Mouse (Mus musculus) neural tube, embryonic 15.5 days (tissue): ENCODE measurements around the gene Ldlrad1. TPM values are rescaled to one million over a fixed set of nuclear protein-coding genes. Genes with fewer than 3 reads are reported as not detected.

Source experiments
- ATAC-seq: fragments of 200-750 bp; cut with Nextera tagmentation; 2 replicates; pipeline ENCODE4 v1.8.0; 2017; ENCODE audit warnings: mild to moderate bottlenecking, moderate TSS enrichment, moderate library complexity; ENCODE audit not compliant: low FRiP score
- H3K27ac ChIP-seq: fragments of 300-500 bp; sonication (generic); replicated peaks from 2 replicates; pipeline ENCODE4 v1.5.1; 2015; ENCODE audit warnings: mild to moderate bottlenecking, inconsistent platforms
- H3K27me3 ChIP-seq: fragments of 300-500 bp; sonication (generic); replicated peaks from 2 replicates; pipeline ENCODE4 v1.6.1; 2015; ENCODE audit warnings: inconsistent platforms
- H3K36me3 ChIP-seq: fragments of 300-500 bp; sonication (generic); 2 replicates; pipeline ENCODE4 v1.6.1; 2015; ENCODE audit warnings: inconsistent platforms
- H3K4me1 ChIP-seq: fragments of 300-500 bp; sonication (generic); 2 replicates; pipeline ENCODE4 v1.6.1; 2015; ENCODE audit warnings: inconsistent platforms
- H3K4me2 ChIP-seq: fragments of 300-500 bp; sonication (generic); 2 replicates; pipeline ENCODE4 v1.6.1; 2015; ENCODE audit warnings: inconsistent platforms, mild to moderate bottlenecking, moderate library complexity
- H3K4me3 ChIP-seq: fragments of 300-500 bp; sonication (generic); replicated peaks from 2 replicates; pipeline ENCODE4 v1.5.1; 2015; ENCODE audit warnings: mild to moderate bottlenecking, inconsistent platforms
- H3K9ac ChIP-seq: fragments of 300-500 bp; sonication (generic); replicated peaks from 2 replicates; pipeline ENCODE4 v1.6.1; 2015; ENCODE audit warnings: mild to moderate bottlenecking, inconsistent platforms
- H3K9me3 ChIP-seq: fragments of 300-500 bp; sonication (generic); replicated peaks from 2 replicates; pipeline ENCODE4 v1.6.1; 2016; ENCODE audit warnings: inconsistent platforms
- WGBS: fragments of 180-500 bp; shearing (Covaris S2); methylation state at CpG from one replicate; pipeline ENCODE4 v1.1.7; 2015; ENCODE audit warnings: mixed read lengths; 5-methylcytosine and 5-hydroxymethylcytosine counted together
- polyA plus RNA-seq: library from polyadenylated mRNA; unstranded; fragments of >200 nt; fragmentation: Nextera tagmentation; extraction: Ambion mirVana; gene quantifications from 2 replicates; pipeline ENCODE4 v1.2.1, GENCODE M21; 2015

Ldlrad1 gene
- polyA plus RNA-seq, 1 experiment from 2014 or later, result not detected

DNA sequence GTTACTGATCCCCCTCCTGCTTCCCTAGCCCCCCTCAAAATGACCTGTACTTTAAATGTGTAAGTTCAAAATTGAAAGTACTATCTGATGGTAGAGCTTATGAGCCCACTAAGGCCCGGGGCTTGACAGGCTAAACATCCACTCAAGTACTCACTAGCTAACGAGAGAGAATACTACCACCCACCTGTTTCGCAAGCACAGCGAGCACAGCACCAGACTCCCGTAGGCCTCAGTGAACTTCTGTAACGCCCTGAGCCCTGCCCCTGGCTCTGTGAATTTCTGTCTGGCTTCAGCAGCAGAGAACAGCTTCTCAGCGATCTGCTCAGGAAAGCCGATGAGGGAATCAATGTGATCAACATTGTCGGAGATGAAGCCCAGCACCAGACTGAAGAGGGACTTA, 38.1 kb downstream of the Ldlrad1 start:
- WGBS, result 90% methylated on average over 9 of the region's 9 CpGs

DNA sequence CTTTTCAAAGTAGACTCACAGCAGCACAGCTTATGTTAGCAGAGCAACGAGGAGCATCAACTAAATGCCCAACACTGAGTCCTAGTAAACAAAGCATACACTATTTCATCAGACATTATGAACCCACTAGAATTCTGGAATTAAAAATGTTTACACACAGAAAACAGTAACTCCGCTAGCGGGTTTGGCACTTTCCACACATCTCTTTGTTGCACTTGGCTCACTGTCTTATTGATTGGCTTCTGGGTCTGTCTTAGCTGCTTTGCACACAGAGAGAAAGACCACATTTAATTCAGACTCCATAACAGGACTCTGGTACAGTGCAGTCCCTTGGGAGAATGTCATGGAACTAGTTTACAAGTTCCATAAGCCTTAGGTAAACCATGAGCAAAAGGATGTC, 39.1 kb downstream of the Ldlrad1 start:
- H3K9ac ChIP-seq, result no peak overlapping the region
- no peak overlapping the region for H3K4me3 ChIP-seq
- WGBS, result 77% methylated on average over 3 of the region's 3 CpGs
- peaks cover 61% of the 10 kb centered on the region for H3K4me1 ChIP-seq
- ATAC-seq, result no peak
- H3K9me3 ChIP-seq, result no peaks in the 10 kb centered on the region
- H3K4me2 ChIP-seq, result no peak overlapping the region
- no peak overlapping the region for H3K27ac ChIP-seq
- no peaks in the 10 kb centered on the region for H3K27me3 ChIP-seq
- peaks cover 5% of the 10 kb centered on the region for H3K36me3 ChIP-seq

More for the DNA sequence above, 38.1 kb downstream of the Ldlrad1 start:
- H3K36me3 ChIP-seq, result peaks cover 11% of the 10 kb centered on the region
- no peak for ATAC-seq
- no peak overlapping the region for H3K27ac ChIP-seq
- H3K9me3 ChIP-seq, result no peaks in the 10 kb centered on the region
- H3K4me1 ChIP-seq, result peaks cover 59% of the 10 kb centered on the region
- H3K9ac ChIP-seq, result no peak overlapping the region
- H3K27me3 ChIP-seq, result no peaks in the 10 kb centered on the region
- no peak overlapping the region for H3K4me3 ChIP-seq
- H3K4me2 ChIP-seq, result no peak overlapping the region

DNA sequence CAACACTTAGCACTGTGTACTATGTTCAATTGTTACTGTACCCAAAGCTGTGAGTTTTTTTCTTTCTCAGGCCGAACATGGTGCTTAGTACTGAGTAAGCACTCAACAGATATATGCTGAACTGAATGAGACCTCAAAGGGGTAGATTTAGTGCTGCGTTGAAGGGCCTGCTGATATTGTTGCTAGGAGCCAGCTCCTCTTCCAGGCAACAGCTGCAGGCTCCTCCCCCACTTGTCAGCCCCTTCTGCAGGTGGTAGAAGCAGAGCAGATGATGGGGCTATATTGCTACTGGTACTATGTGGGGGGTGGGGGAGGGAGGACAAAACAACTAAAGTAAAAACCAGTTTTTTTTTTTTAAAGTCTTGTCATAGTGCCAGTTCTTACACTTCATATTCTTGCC, 40.5 kb downstream of the Ldlrad1 start:
- ATAC-seq, result no peak
- peaks cover 51% of the 10 kb centered on the region for H3K4me1 ChIP-seq
- no peaks in the 10 kb centered on the region for H3K27me3 ChIP-seq
- no peak overlapping the region for H3K4me3 ChIP-seq
- H3K9me3 ChIP-seq, result no peaks in the 10 kb centered on the region
- peak overlapping the region; percentile 54; the same call in 1 of the 2 replicates for H3K27ac ChIP-seq
- H3K36me3 ChIP-seq, result peaks cover 3% of the 10 kb centered on the region; the same call in 1 of the 2 replicates
- no peak overlapping the region for H3K9ac ChIP-seq
- H3K4me2 ChIP-seq, result 0 out of 2 replicates have a peak overlapping the region, but pooled peaks have one; percentile 5
- WGBS, result 19% methylated on average over 2 of the region's 2 CpGs

DNA sequence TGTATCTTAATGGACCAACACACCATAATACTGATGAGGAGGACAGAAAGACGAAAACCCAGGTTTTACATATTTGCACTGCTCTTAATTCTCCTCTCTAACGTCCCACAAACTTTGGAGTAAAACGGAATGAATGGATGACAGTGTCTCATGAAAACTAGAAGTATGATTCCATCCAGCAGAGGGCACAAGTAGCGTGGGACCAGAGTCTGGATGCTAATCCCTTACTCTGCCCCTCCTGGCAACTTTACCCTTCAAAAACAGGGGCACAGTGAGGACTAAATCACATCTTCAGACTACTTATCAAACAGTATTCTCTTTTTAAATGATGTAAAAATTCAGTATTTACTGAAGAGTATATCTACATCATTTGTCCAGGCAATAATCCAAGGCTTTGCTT, 41.5 kb downstream of the Ldlrad1 start:
- no peak overlapping the region for H3K9ac ChIP-seq
- H3K27me3 ChIP-seq, result no peaks in the 10 kb centered on the region
- H3K4me1 ChIP-seq, result peaks cover 52% of the 10 kb centered on the region
- no peak overlapping the region for H3K27ac ChIP-seq
- no peak overlapping the region for H3K4me3 ChIP-seq
- ATAC-seq, result no peak
- 28% methylated on average over 4 of the region's 4 CpGs for WGBS
- no peak overlapping the region for H3K4me2 ChIP-seq
- H3K9me3 ChIP-seq, result no peaks in the 10 kb centered on the region
- H3K36me3 ChIP-seq, result peaks cover 3% of the 10 kb centered on the region; the same call in 1 of the 2 replicates

DNA sequence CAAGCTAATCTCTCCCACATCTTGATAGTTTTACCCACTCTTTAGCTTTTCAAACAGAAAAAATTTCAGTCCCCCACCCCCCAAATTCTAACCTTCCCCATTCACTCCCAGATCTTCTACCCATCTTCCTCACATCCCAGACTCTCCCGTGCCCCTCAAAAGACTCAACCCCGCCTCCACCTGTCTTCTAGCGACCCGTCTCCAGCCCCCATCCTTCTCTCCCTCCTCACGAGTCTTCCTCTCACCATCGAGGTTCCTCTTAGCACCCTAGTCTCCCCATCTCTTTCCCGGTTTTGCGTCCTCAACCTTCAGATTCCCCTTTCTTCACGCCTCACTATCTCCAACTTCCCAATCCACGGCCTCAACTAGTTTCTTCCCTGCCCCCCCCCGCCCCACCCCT, 43.5 kb downstream of the Ldlrad1 start:
- Histone ChIP-seq H3K27ac (peak overlapping the region; percentile 95), H3K36me3 (no peaks in the 10 kb centered on the region), H3K9me3 (no peaks in the 10 kb centered on the region), H3K9ac (peak overlapping the region; percentile 76), H3K4me3 (peak overlapping the region; percentile 84), H3K27me3 (no peaks in the 10 kb centered on the region), H3K4me2 (peak overlapping the region; percentile 71), H3K4me1 (peaks cover 47% of the 10 kb centered on the region)
- ATAC-seq, result no peak
- under 1% methylated on average over 11 of the region's 11 CpGs for WGBS

DNA sequence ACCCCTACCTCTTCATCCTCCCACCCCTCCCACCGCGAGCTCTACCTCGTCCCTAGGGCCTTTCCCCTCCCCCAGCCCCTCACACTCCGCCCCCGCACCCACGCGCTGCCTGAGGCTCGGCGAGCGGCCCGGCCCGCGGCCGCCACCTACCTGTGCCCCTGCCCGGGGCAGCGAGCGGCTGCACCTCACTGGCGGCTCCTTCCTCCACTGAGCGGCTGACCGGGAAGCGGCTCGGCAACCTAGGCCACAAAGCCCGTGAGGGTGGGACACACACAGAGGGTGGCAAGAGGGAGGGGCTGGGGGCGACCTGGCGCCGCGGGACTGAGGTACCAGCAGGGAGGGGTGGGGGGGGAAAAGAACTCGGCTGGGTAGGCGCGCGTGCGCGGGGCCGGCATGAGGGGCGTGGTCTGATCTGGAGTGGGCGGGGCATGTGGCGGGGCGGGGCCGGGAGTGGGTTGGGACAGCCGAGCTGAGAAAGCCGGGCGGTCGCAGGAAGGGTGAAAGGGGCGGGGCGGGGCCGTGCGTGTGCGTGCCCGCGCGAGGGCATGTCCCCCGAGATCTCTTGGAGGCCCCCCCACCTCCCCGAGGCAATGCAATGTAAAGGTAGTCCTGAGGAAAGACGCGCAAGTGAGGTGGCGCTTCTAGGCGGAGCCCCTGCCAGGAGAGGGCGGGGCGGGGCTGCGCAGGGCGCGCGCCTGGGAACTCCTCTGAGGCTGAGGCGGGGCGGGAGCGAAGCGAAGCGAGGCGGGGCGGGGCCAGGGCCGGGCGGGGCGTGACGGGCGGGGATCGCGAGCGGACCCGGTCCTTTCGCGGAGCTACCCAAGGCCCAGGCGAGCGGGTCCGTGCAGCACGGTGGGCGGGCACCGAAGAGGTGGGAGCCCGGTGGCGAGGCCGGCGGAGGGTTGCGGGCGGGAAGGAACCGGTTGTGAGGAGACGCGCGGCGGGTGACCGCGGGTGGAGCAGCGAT, 44.4 kb downstream of the Ldlrad1 start, which contains the start of the genes Lrrc42 and Hspb11:
Lrrc42 (minus strand) TSS at position 408 of the 967 bp plus-strand sequence.
Hspb11 (plus strand) TSS at position 469 of the 967 bp plus-strand sequence.
- Histone ChIP-seq H3K36me3 (no peaks in the 10 kb centered on the region), H3K4me1 (peaks cover 43% of the 10 kb centered on the region), H3K27ac (peak within 1 kb of the TSS; percentile 95), H3K4me2 (peak within 1 kb of the TSS; percentile 71), H3K9me3 (no peaks in the 10 kb centered on the region), H3K27me3 (no peaks in the 10 kb centered on the region), H3K4me3 (peak within 1 kb of the TSS; percentile 84), H3K9ac (peak within 1 kb of the TSS; percentile 76)
- peak; percentile 96 for ATAC-seq
- under 1% methylated on average over 97 of the region's 101 CpGs for WGBS

DNA sequence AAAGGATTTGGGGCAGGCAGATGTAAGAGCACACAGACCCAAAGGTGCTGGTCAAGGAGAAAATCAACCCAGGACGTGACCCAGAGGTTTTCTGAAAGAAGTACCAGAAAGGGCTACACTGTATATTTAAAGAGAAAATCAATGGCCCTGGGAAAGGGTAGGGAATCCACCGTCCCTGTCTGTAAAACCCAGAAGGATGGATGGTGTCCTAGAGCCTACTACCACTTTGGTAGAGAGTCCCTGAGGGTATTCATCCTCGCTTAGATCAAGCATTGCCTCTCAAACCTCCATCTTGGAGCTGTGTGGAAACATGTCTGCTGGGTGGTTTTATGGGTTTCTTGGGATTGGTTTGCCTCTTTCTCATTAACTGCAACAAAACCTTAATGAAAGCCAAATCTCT, 45.4 kb downstream of the Ldlrad1 start:
- Histone ChIP-seq H3K27me3 (no peaks in the 10 kb centered on the region), H3K9ac (peak overlapping the region; percentile 73), H3K36me3 (no peaks in the 10 kb centered on the region), H3K9me3 (no peaks in the 10 kb centered on the region), H3K4me1 (peaks cover 35% of the 10 kb centered on the region), H3K4me3 (peak overlapping the region; percentile 84), H3K27ac (peak overlapping the region; percentile 95), H3K4me2 (peak overlapping the region; percentile 71)
- WGBS, result 8% methylated on average over 3 of the region's 3 CpGs
- ATAC-seq, result no peak

DNA sequence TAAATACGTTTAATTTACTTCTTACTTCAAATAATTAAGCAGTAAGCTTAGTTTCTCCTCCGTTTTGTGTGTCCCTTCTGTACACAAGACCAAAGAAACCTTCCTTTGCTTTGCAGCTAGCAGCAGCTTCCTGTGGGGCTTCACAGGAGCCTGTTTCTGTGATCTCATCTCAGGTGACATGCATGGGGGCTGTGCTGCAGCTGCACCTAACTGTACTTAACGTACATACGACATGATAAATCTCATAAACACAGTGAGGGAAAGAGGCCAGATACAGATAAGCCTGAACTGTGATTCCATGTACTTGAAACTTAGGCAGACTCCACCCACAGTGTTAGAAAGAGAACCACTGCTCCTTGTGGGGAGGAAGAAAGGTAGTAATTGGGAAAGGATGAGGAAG, 51.0 kb downstream of the Ldlrad1 start:
- no peak overlapping the region for H3K27ac ChIP-seq
- H3K4me3 ChIP-seq, result no peak overlapping the region
- no peaks in the 10 kb centered on the region for H3K27me3 ChIP-seq
- H3K4me1 ChIP-seq, result peaks cover 8% of the 10 kb centered on the region
- no peak overlapping the region for H3K4me2 ChIP-seq
- 0 out of 2 replicates have a peak, but pooled peaks cover under 1% of the 10 kb centered on the region for H3K9me3 ChIP-seq
- WGBS, result 72% methylated on average over 4 of the region's 4 CpGs
- peaks cover 3% of the 10 kb centered on the region for H3K36me3 ChIP-seq
- ATAC-seq, result no peak
- no peak overlapping the region for H3K9ac ChIP-seq

Other genes with a start within 250 kb of the Ldlrad1 start
- 84.9 and 85.5 TPM in 2 replicates for gene Mrpl37, start 142.3 kb upstream of the Ldlrad1 start, polyA plus RNA-seq
- gene Cyb5rl, start 142.2 kb upstream of the Ldlrad1 start, polyA plus RNA-seq, result 4.4 and 4.7 TPM in 2 replicates
- not detected in 2 replicates for gene Cdcp2, start 112.3 kb upstream of the Ldlrad1 start, polyA plus RNA-seq
- gene Tmem59, start 30.8 kb upstream of the Ldlrad1 start, polyA plus RNA-seq, result 391 and 405 TPM in 2 replicates
- gene Tceanc2, start 30.1 kb upstream of the Ldlrad1 start, polyA plus RNA-seq, result 17.7 and 36.3 TPM in 2 replicates
- gene Lrrc42, start 44.4 kb downstream of the Ldlrad1 start, polyA plus RNA-seq, result 54.6 and 63.7 TPM in 2 replicates
- gene Hspb11, start 44.4 kb downstream of the Ldlrad1 start, polyA plus RNA-seq, result 40.6 and 41.8 TPM in 2 replicates
- gene Dio1, start 98.0 kb downstream of the Ldlrad1 start, polyA plus RNA-seq, result 1.3 TPM in 1 of 2 replicates, not detected in the other
- 68.4 and 73.1 TPM in 2 replicates for gene Yipf1, start 105.2 kb downstream of the Ldlrad1 start, polyA plus RNA-seq
- 17.1 and 20.5 TPM in 2 replicates for gene Ndc1, start 158.6 kb downstream of the Ldlrad1 start, polyA plus RNA-seq
- gene Glis1, start 225.4 kb downstream of the Ldlrad1 start, polyA plus RNA-seq, result 3.8 and 5.5 TPM in 2 replicates